Mouse (Mus musculus) liver, postnatal 0 days (tissue): Measurements from ENCODE around the gene Golph3l.

Experiments
- CTCF ChIP-seq: sonication (generic); IDR thresholded peaks from 2 replicates; pipeline ENCODE4 v1.5.1; 2016; ENCODE audit warnings: antibody characterized with exemption, low read depth
- EP300 ChIP-seq: IDR thresholded peaks from 2 replicates; pipeline ENCODE4 v1.6.1; 2016; ENCODE audit warnings: antibody characterized with exemption, low read depth, mild to moderate bottlenecking

- TF ChIP-seq CTCF (no peak), EP300 (no peak)
Measured at GRCm38 (mm10) chr3:95561826-95562225, 26.9 kb upstream of the Golph3l start.
